Mouse (Mus musculus): ENCODE data around the gene Slc27a3.

GRCm38 (mm10) chr3:90404609-90405008 is 14.9 kb upstream of the Slc27a3 start:
- no peak for TF ChIP-seq CTCF (IDR thresholded peaks at IDR 0.05)
- no peak for TF ChIP-seq POLR2A (IDR thresholded peaks at IDR 0.05; ENCODE audit: insufficient read depth, low read depth, low read length)
- no peak for TF ChIP-seq EP300 (IDR thresholded peaks at IDR 0.05; ENCODE audit: insufficient read depth, low read depth, low read length)
